Mouse (Mus musculus): Measurements from ENCODE around the gene Hmx3.

GRCm38 (mm10) chr7:131554341-131555180 lies 11.9 kb downstream of the Hmx3 start:
- no peak for TF ChIP-seq POLR2A (IDR thresholded peaks at IDR 0.05; ENCODE audit: control insufficient read depth, extremely low read depth, insufficient read depth, low read length, poor library complexity)
- no peak for TF ChIP-seq CTCF (IDR thresholded peaks at IDR 0.05; ENCODE audit: borderline replicate concordance, control insufficient read depth, extremely low read depth, insufficient read depth, low read length, poor library complexity)

Measured in thymus, adult 2 months (tissue).